Comparison of ENCODE assay signal across 49 mouse cellular contexts in the genomic region with DNA sequence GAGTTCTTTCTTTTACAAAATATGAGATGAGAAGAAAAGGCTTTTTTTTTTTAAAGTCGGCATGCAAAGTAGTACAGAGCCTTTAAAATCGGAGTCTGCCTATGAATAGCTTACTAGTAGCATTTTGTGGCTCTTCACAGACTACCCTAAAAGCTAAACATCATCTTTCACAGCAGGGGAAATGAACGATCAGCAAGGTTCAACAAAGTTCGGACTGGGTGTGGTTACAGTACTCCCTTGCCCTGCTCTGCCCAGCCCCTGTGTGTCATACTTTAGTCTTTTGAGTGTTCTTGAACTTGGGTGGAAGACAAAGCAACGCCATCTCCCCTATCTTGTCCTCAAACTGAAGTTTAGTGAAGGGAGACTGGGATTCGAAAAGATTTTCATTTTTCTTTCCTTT. TPM values are rescaled to one million over a fixed set of nuclear protein-coding genes. Genes with fewer than 3 reads are reported as not detected.
"Had no signal": no experiment of that assay in that cellular context is flagged by ENCODE, and none has a peak within 500 bp of the region (broad histone marks: within the 10 kb centered on the region; RNA-seq: fewer than 3 reads in every experiment).

No protein-coding gene starts in this region.

- H3K9ac ChIP-seq: heart, embryonic 13.5 days; heart, embryonic 15.5 days; hindbrain, embryonic 12.5 days; hindbrain, embryonic 13.5 days; hindbrain, embryonic 14.5 days; hindbrain, embryonic 15.5 days; intestine, embryonic 15.5 days; kidney, embryonic 15.5 days had no signal

- DNase-seq: heart, postnatal 10 days; heart, postnatal 14 days; heart, postnatal 36 days; heart, postnatal 4 days; kidney, adult 11 months; kidney, adult 18-20 months; kidney, adult 2 months; kidney, adult 8-10 months; kidney, adult 9 months; kidney, postnatal 10 days; kidney, postnatal 14 days; kidney, postnatal 25 days; kidney, postnatal 36 days; kidney, postnatal 4 days; layer of hippocampus, adult 9-11 months; layer of hippocampus, postnatal 36 days had no signal

- H3K36me3 ChIP-seq: heart, embryonic 13.5 days; heart, embryonic 15.5 days; hindbrain, embryonic 10.5 days; hindbrain, embryonic 12.5 days; hindbrain, embryonic 13.5 days; hindbrain, embryonic 15.5 days; intestine, embryonic 15.5 days; kidney, embryonic 15.5 days had no signal

- H3K4me3 ChIP-seq: heart, embryonic 13.5 days; heart, embryonic 15.5 days; hindbrain, embryonic 10.5 days; hindbrain, embryonic 12.5 days; hindbrain, embryonic 13.5 days; hindbrain, embryonic 15.5 days; intestine, embryonic 15.5 days; kidney, embryonic 15.5 days; layer of hippocampus, adult 2 months; left cerebral cortex, adult 2 months had no signal

- H3K9me3 ChIP-seq: heart, embryonic 13.5 days; heart, embryonic 15.5 days; hindbrain, embryonic 10.5 days; hindbrain, embryonic 12.5 days; hindbrain, embryonic 13.5 days; hindbrain, embryonic 15.5 days; intestine, embryonic 15.5 days; kidney, embryonic 15.5 days had no signal

- H3K4me2 ChIP-seq: heart, embryonic 13.5 days; heart, embryonic 15.5 days; hindbrain, embryonic 12.5 days; hindbrain, embryonic 13.5 days; hindbrain, embryonic 14.5 days; hindbrain, embryonic 15.5 days; intestine, embryonic 15.5 days; kidney, embryonic 15.5 days had no signal

- H3K27ac ChIP-seq: heart, embryonic 13.5 days; heart, embryonic 15.5 days; hindbrain, embryonic 10.5 days; hindbrain, embryonic 12.5 days; hindbrain, embryonic 13.5 days; hindbrain, embryonic 14.5 days; hindbrain, embryonic 15.5 days; hindbrain, postnatal 0 days; intestine, embryonic 15.5 days; kidney, embryonic 15.5 days; kidney, postnatal 0 days; layer of hippocampus, adult 2 months; left cerebral cortex, adult 2 months had no signal

- H3K27me3 ChIP-seq: hindbrain, embryonic 15.5 days had no signal

RNA-seq across cellular contexts. Expression of a gene that starts 44.8 kb away (rescaled TPM):
- total RNA-seq: heart, postnatal 10 days; heart, postnatal 14 days; heart, postnatal 25 days; heart, postnatal 36 days; heart, postnatal 4 days; hematopoietic stem cell, adult 5-6 weeks; hindbrain, postnatal 0 days; layer of hippocampus, adult 18-20 months; layer of hippocampus, adult 2 months; layer of hippocampus, adult 8-10 months; layer of hippocampus, postnatal 10 days; layer of hippocampus, postnatal 14 days; layer of hippocampus, postnatal 25 days; layer of hippocampus, postnatal 36 days; left cerebral cortex, adult 18-20 months; left cerebral cortex, adult 2 months; left cerebral cortex, adult 8-10 months had no signal
- polyA plus RNA-seq: heart, embryonic 13.5 days; heart, embryonic 14.5 days; heart, embryonic 15.5 days; heart, embryonic 16.5 days; heart, postnatal 0 days; hindbrain, embryonic 10.5 days; hindbrain, embryonic 11.5 days; inflammation-experienced regulatory T-cells, adult 6 months; intestine, embryonic 14.5 days; intestine, embryonic 15.5 days; intestine, embryonic 16.5 days; intestine, postnatal 0 days; kidney, adult 2 months; kidney, embryonic 14.5 days; kidney, embryonic 15.5 days; kidney, embryonic 16.5 days; kidney, postnatal 0 days; large intestine, adult 2 months had no signal
